Mouse (Mus musculus) frontal cortex, postnatal 25 days (tissue): ENCODE results near the gene Olfr705.
"Not testable (repeated sequence)": the region's sequence is repeated elsewhere in the genome, so short reads cannot be mapped to it uniquely, and the experiment has no call there.

Experiments
- DNase-seq, 2 experiments: peaks; one replicate each; pipeline ENCODE4 v3.0.0; 2022; ENCODE audit warnings: low spot score in 2 of 2

Gene Olfr705

GRCm38 (mm10) chr7:106876791-106877190 is at the start of gene Olfr705:
Olfr705 (minus strand) TSS chr7:106876891.
- no peak for DNase-seq

GRCm38 (mm10) chr7:106920961-106921360 is 44.3 kb upstream of the Olfr705 start:
- DNase-seq, result not testable (repeated sequence)

- DNase-seq, result no peak
Observed at GRCm38 (mm10) chr7:106907676-106908075, 31.0 kb upstream of the Olfr705 start, which contains the start of gene Olfr1532-ps1. Olfr1532-ps1 (plus strand) TSS chr7:106908001.

DNA sequence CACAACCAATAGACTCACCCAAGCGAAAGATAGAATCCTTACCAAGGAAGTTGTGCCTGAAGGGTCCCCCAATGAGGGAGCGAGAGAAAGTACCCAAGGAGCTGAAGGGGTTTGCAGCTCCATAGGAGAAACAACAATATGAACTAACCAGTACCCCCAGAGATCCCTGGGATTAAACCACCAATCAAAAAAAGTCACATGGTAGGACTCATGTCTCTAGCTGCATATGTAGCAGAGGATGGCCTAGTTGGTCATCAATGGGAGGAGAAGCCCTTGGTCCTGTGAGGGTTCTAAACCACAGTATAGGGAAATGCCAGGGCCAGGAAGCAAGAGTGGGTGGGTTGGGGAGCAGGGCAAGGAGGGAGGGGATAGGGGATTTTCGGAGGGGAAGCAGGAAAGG is 24.4 kb upstream of the Olfr705 start, which contains the start of gene Olfr707:
Gene Olfr707, minus strand, starts transcription at position 101 of the 400 bp plus-strand sequence.
- DNase-seq, result not testable (repeated sequence)

GRCm38 (mm10) chr7:106888062-106888461 is 11.4 kb upstream of the Olfr705 start, which contains the start of gene Olfr706:
Olfr706 (minus strand) TSS chr7:106888162.
- no peak for DNase-seq

DNA sequence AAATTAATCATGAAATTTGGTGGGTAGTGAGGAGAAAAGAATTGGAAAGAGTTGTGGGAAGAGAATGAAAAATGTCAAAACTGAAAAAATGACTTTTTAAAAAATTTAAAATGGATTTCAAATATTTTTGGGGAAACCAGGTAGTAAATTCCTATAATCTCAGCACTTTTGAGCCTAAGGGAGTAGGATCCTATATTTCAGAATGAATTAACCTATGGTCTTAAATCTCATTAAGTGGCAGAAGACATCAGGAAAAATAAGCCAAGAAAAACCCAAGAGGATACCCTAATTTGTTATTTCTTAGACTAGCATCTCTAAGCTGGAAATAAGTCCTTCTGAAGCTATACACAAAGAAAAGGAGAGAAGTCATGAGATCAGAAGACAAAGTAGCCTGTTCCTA is 13.8 kb downstream of the Olfr705 start, which contains the start of gene Olfr704:
Gene Olfr704, plus strand, starts transcription at position 301 of the 400 bp plus-strand sequence.
- DNase-seq, result no peak

GRCm38 (mm10) chr7:106843060-106843459 is 33.6 kb downstream of the Olfr705 start, which contains the start of gene Olfr703:
Olfr703 (plus strand) TSS chr7:106843360.
- no peak for DNase-seq

- no peak for DNase-seq
Observed at GRCm38 (mm10) chr7:106833793-106834192, 42.9 kb downstream of the Olfr705 start, which contains the start of gene Olfr702. Olfr702 (minus strand) TSS chr7:106833893.
